In genomic region chr8:117610506-117610905, GRCm38 (mm10) we compare ENCODE assay signal across 30 mouse cellular contexts.
"Had no signal": no experiment of that assay in that cellular context is flagged by ENCODE, and none has a peak within 500 bp of the region (broad histone marks: within the 10 kb centered on the region; RNA-seq: fewer than 3 reads in every experiment).

No protein-coding gene starts in this region.

- H3K4me3 ChIP-seq: left cerebral cortex, adult 2 months; limb, embryonic 10.5 days; limb, embryonic 12.5 days; limb, embryonic 13.5 days; limb, embryonic 15.5 days; liver, embryonic 12.5 days; liver, embryonic 13.5 days; liver, embryonic 15.5 days; lung, embryonic 15.5 days; megakaryocyte, embryonic 14.5 days; midbrain, embryonic 10.5 days; midbrain, embryonic 12.5 days; midbrain, embryonic 13.5 days; midbrain, embryonic 15.5 days; myocyte had no signal

- H3K27me3 ChIP-seq: limb, embryonic 12.5 days; limb, embryonic 13.5 days; limb, embryonic 15.5 days; liver, embryonic 12.5 days; liver, embryonic 13.5 days; liver, embryonic 15.5 days; lung, embryonic 15.5 days; megakaryocyte, embryonic 14.5 days; midbrain, embryonic 12.5 days; midbrain, embryonic 13.5 days; midbrain, embryonic 15.5 days had no signal

- H3K4me1 ChIP-seq: limb, embryonic 10.5 days; limb, embryonic 12.5 days; limb, embryonic 13.5 days; limb, embryonic 15.5 days; liver, embryonic 12.5 days; liver, embryonic 13.5 days; liver, embryonic 15.5 days; lung, embryonic 15.5 days; megakaryocyte, embryonic 14.5 days; midbrain, embryonic 10.5 days; midbrain, embryonic 12.5 days; midbrain, embryonic 13.5 days; midbrain, embryonic 15.5 days had no signal

- H3K27ac ChIP-seq: left cerebral cortex, adult 2 months; limb, embryonic 10.5 days; limb, embryonic 12.5 days; limb, embryonic 13.5 days; limb, embryonic 15.5 days; liver, embryonic 12.5 days; liver, embryonic 13.5 days; liver, embryonic 14.5 days; liver, embryonic 15.5 days; lung, embryonic 15.5 days; macrophage; midbrain, embryonic 10.5 days; midbrain, embryonic 12.5 days; midbrain, embryonic 13.5 days; midbrain, embryonic 15.5 days had no signal

- ATAC-seq: liver, embryonic 12.5 days; liver, postnatal 0 days; lung, postnatal 0 days; midbrain, embryonic 13.5 days; midbrain, embryonic 15.5 days had no signal

- H3K9ac ChIP-seq: limb, embryonic 12.5 days; limb, embryonic 13.5 days; limb, embryonic 15.5 days; liver, embryonic 12.5 days; liver, embryonic 13.5 days; liver, embryonic 14.5 days; liver, embryonic 15.5 days; liver, postnatal 0 days; lung, embryonic 14.5 days; lung, embryonic 15.5 days; midbrain, embryonic 12.5 days; midbrain, embryonic 13.5 days; midbrain, embryonic 15.5 days had no signal

- H3K9me3 ChIP-seq: limb, embryonic 10.5 days; limb, embryonic 12.5 days; limb, embryonic 13.5 days; limb, embryonic 15.5 days; liver, embryonic 12.5 days; liver, embryonic 15.5 days; lung, embryonic 15.5 days; megakaryocyte, embryonic 14.5 days; midbrain, embryonic 12.5 days; midbrain, embryonic 15.5 days had no signal

- H3K4me2 ChIP-seq: limb, embryonic 12.5 days; limb, embryonic 13.5 days; limb, embryonic 15.5 days; liver, embryonic 11.5 days; liver, embryonic 12.5 days; liver, embryonic 13.5 days; liver, embryonic 15.5 days; lung, embryonic 14.5 days; lung, embryonic 15.5 days; midbrain, embryonic 12.5 days; midbrain, embryonic 13.5 days; midbrain, embryonic 15.5 days had no signal

- H3K36me3 ChIP-seq: limb, embryonic 10.5 days; limb, embryonic 12.5 days; limb, embryonic 13.5 days; limb, embryonic 15.5 days; liver, embryonic 15.5 days; lung, embryonic 15.5 days; midbrain, embryonic 10.5 days; midbrain, embryonic 12.5 days; midbrain, embryonic 13.5 days; midbrain, embryonic 15.5 days had no signal

- DNase-seq: left cerebral cortex, postnatal 4 days; liver; liver, embryonic 13.5 days; liver, postnatal 0 days; lung, adult 18-20 months; lung, adult 2 months; lung, embryonic 14.5 days; lung, postnatal 10 days; lung, postnatal 14 days; lung, postnatal 36 days; lung, postnatal 4 days; midbrain, embryonic 14.5 days had no signal
